Mouse (Mus musculus): ENCODE measurements at regions not wholly inside any gene's neighbourhood (a gene's known extent, or its start where the extent isn't known, plus 50 kb on each side); places are given as distances from the start of the nearest gene placed in this dataset.

DNA sequence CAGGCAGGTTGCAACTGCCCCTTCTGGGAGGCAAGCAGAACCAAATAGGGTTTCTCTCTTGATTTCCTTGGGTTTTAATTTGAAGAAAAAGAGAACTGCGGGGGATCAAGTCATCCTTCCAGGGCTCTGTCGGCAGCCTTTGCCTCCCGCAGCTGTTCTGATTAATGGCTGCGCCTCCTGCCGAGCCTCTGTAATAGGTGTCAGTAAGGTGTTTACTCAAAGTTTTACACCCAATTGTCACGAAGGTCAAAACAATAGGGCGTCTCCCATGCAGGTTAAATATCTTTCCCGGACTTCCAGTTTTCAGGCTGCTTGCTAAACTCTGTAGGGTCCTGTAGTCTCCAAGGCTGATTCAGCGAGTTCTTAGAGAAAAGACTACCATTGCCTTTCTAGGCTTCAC lies 326.0 kb downstream of the Tmem182 start:
- H3K27me3 ChIP-seq (replicated peaks), result no peaks in the 10 kb centered on the region
- no peak for ATAC-seq (ENCODE audit: insufficient read depth, low FRiP score, low read depth)
- 7% methylated on average over 9 of the region's 9 CpGs for WGBS
- no peak overlapping the region for H3K27ac ChIP-seq
- no peaks in the 10 kb centered on the region for H3K4me1 ChIP-seq
- H3K9me3 ChIP-seq, result no peaks in the 10 kb centered on the region
- no peak overlapping the region for H3K9ac ChIP-seq
- no peak overlapping the region for H3K4me3 ChIP-seq (replicated peaks)
- H3K36me3 ChIP-seq, result no peaks in the 10 kb centered on the region
- H3K4me2 ChIP-seq, result no peak overlapping the region

DNA sequence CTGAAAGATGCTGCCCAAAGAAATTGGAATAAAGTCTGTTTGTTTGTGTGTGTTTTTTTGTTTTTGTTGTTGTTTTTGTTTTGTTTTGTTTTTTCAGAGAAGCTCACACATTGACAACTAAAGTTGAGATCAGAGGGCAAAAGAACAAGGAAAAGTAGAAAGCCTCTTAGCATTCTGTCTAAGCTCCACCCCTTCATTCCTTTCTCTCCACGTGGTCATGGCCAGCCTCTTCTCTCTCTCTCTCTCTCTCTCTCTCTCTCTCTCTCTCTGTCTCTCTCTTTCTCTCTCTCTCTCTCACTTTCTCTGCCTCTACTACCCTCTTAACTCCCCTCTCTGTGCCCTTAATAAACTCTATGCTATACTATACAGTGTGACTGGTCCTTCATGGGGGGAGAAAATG lies 327.7 kb downstream of the Tmem182 start:
- no peaks in the 10 kb centered on the region for H3K27me3 ChIP-seq (replicated peaks)
- no peak for ATAC-seq (ENCODE audit: insufficient read depth, low FRiP score, low read depth)
- H3K36me3 ChIP-seq, result no peaks in the 10 kb centered on the region
- WGBS, result 11% methylated on average over 1 of the region's 1 CpGs
- H3K9me3 ChIP-seq, result no peaks in the 10 kb centered on the region
- H3K9ac ChIP-seq, result no peak overlapping the region
- no peaks in the 10 kb centered on the region for H3K4me1 ChIP-seq
- H3K4me3 ChIP-seq (replicated peaks), result no peak overlapping the region
- no peak overlapping the region for H3K27ac ChIP-seq
- no peak overlapping the region for H3K4me2 ChIP-seq

DNA sequence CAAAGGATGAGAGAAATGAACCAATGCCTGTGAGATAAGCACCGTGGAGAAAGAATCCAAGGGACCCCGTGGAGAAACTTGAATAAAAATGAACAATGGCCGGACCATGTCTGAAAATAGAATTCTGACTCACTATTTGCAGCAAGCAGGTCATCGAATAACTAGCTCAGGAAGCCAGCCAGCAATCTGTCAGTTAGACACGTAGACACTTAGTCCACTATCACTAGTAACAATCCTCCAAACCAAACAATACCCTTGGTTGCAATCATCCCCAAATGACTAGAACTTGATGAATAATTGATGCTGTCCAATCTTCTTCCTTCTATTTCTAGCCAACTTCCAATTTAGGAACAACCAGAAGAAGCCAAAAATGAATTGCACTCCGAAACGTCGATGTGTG lies 328.5 kb downstream of the Tmem182 start:
- Histone ChIP-seq H3K9ac (no peak overlapping the region), H3K9me3 (no peaks in the 10 kb centered on the region), H3K4me1 (no peaks in the 10 kb centered on the region), H3K27ac (no peak overlapping the region), H3K36me3 (no peaks in the 10 kb centered on the region), H3K27me3 (replicated peaks) (no peaks in the 10 kb centered on the region), H3K4me2 (no peak overlapping the region), H3K4me3 (replicated peaks) (no peak overlapping the region)
- 80% methylated on average over 8 of the region's 8 CpGs for WGBS
- no peak for ATAC-seq (ENCODE audit: insufficient read depth, low FRiP score, low read depth)

DNA sequence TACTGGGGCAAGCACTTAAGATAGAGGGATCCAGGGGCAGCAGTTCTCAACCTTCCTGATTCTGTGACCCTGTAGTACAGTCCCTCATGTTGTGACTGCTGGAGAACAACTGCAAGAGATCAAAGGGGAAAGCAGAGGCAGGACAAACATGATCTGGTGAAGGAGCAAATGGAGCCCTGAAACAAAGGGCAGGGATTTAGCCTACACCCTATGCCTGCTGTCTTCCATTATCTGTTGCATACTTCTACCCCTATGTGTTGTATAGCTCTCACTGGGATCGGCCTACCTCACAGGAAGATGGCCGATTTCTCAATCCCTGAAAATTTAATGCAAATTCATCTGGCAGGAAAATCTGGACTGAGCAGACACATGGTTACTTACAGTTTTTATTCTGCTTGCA lies 334.3 kb downstream of the Tmem182 start:
- no peak overlapping the region for H3K4me3 ChIP-seq (replicated peaks)
- H3K4me1 ChIP-seq, result no peaks in the 10 kb centered on the region
- no peaks in the 10 kb centered on the region for H3K27me3 ChIP-seq (replicated peaks)
- H3K36me3 ChIP-seq, result no peaks in the 10 kb centered on the region
- H3K4me2 ChIP-seq, result no peak overlapping the region
- 80% methylated on average over 2 of the region's 2 CpGs for WGBS
- no peak overlapping the region for H3K27ac ChIP-seq
- no peak for ATAC-seq (ENCODE audit: insufficient read depth, low FRiP score, low read depth)
- no peak overlapping the region for H3K9ac ChIP-seq
- no peaks in the 10 kb centered on the region for H3K9me3 ChIP-seq

DNA sequence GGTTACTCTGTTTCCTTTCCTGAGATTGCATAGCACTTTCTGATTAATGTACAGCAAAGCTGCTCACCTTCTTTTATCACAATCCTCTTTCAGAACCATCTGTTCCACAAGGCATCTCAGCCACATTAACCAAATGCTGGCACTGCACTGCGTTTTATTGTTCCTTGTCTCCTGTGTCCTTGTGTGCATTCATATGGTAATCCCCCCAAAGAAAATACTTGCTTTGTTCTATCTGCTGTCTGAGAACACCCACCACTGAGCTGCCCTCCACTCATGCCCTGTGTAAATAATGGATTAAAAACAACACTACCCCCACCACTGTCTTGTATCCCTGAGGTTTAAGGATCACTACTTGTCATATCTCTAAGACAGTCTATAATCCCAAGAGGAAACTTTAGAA lies 335.1 kb downstream of the Tmem182 start:
- Histone ChIP-seq H3K9me3 (no peaks in the 10 kb centered on the region), H3K9ac (no peak overlapping the region), H3K36me3 (no peaks in the 10 kb centered on the region), H3K4me1 (no peaks in the 10 kb centered on the region), H3K27ac (no peak overlapping the region), H3K4me3 (replicated peaks) (no peak overlapping the region), H3K4me2 (no peak overlapping the region), H3K27me3 (replicated peaks) (no peaks in the 10 kb centered on the region)
- WGBS, result 71% methylated on average over 1 of the region's 1 CpGs
- ATAC-seq (ENCODE audit: insufficient read depth, low FRiP score, low read depth), result no peak

DNA sequence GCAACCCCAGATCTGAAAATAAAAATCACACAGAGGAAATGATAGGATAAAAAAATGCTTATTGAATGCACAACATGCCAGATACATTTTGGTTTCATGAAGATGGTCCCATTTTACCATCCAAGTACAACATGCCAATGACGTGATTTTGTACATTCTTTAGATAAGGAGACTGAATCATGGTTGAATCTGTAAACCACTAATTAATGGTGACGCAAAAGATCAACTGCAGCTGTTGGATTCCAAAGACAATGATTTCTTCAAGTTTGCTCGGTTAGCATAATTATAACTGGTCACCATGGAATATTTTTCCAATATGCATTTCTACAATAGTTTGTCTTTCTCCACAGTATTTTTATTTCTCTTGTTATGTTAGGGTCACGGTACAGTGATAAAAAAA lies 336.6 kb downstream of the Tmem182 start:
- no peak for ATAC-seq (ENCODE audit: insufficient read depth, low FRiP score, low read depth)
- Histone ChIP-seq H3K4me2 (no peak overlapping the region), H3K36me3 (no peaks in the 10 kb centered on the region), H3K27ac (no peak overlapping the region), H3K9me3 (no peaks in the 10 kb centered on the region), H3K9ac (no peak overlapping the region), H3K4me3 (replicated peaks) (no peak overlapping the region), H3K27me3 (replicated peaks) (no peaks in the 10 kb centered on the region), H3K4me1 (no peaks in the 10 kb centered on the region)
- 68% methylated on average over 4 of the region's 4 CpGs for WGBS

DNA sequence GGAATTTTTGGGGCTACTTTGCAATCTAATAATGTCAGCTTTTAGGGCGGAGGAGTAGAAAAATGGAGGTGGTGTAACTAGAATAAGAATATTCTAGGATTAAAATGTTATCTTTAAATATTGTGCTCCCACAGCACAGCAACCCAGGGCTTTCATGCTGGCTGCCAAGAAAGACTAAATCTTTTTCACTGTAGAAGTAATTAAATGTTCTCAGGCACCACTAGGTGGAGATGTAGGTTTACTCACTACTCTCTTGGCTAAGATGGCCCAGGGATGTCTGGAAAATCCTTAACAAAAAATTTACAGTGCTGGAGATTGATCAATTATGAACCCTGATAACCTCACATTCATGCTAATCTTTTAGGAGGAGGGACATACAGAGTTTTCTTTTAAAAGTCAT lies 347.1 kb downstream of the Tmem182 start:
- Histone ChIP-seq H3K27ac (no peak overlapping the region), H3K4me3 (replicated peaks) (no peak overlapping the region), H3K27me3 (replicated peaks) (no peaks in the 10 kb centered on the region), H3K4me2 (no peak overlapping the region), H3K9ac (no peak overlapping the region), H3K9me3 (no peaks in the 10 kb centered on the region), H3K36me3 (no peaks in the 10 kb centered on the region), H3K4me1 (no peaks in the 10 kb centered on the region)
- ATAC-seq (ENCODE audit: insufficient read depth, low FRiP score, low read depth), result no peak
- 56% methylated on average over 1 of the region's 1 CpGs for WGBS

DNA sequence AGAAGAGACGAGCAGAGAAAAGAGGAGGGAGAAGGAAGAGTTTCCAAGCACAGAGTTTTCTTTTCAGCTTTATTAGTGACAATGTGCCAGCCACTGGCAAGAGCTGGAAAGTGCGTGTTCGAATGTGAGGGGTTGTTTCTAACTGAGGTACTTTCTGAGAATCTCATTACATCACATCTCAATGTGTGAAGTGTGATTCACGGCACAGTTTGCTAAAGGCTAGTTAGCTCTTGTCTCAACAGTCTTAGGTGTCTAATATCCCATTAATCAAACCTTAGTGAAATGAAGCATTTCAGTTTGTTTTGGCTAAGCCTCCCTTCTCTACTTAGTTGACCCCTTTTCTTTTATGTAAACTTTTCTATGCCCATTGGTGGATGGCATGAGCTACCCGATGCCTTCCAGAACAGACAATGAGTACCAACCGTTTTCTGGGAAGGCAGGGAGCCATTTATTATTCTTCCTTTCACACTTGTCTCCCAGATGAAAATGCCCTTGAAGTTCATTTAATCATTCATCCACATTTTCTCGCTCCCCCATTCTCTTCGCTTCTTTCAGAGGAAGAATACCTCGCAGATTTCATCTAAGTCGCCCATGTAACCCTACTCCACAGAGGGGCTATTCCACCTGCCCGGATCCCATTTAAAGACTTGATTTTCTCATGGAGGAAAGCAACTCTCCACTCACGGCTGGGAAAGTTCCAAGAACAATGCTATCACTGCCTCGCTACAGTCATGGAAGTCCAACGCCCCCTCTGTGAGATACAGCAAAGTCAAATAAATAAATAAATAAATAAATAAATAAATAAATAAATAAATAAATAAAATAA lies 348.0 kb downstream of the Tmem182 start:
- H3K4me2 ChIP-seq, result no peak overlapping the region
- no peak for ATAC-seq (ENCODE audit: insufficient read depth, low FRiP score, low read depth)
- 0 out of 2 replicates have a peak, but pooled peaks cover 3% of the 10 kb centered on the region for H3K4me1 ChIP-seq
- no peak overlapping the region for H3K9ac ChIP-seq
- H3K4me3 ChIP-seq (replicated peaks), result no peak overlapping the region
- no peaks in the 10 kb centered on the region for H3K9me3 ChIP-seq
- no peaks in the 10 kb centered on the region for H3K36me3 ChIP-seq
- H3K27ac ChIP-seq, result no peak overlapping the region
- H3K27me3 ChIP-seq (replicated peaks), result no peaks in the 10 kb centered on the region
- WGBS, result 67% methylated on average over 14 of the region's 14 CpGs

DNA sequence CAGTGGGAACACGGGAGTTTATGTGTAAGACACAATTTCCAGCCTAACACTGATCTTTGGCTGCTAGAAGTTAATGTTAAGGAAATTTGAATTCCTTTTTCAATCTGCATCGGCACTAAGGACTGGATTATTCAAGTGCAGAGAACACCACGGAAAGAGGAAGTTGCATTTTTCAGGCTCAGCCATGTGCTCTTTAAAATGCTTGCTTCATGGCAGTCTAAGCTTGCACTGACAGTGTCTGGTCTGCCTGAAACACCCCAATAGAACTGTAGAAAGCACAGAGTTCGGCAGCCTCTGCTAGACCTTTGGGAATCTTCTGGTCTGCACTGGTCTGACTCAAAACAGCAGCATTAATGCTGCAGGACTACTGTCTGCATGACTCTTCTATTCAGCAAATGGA lies 348.8 kb downstream of the Tmem182 start:
- Histone ChIP-seq H3K9me3 (no peaks in the 10 kb centered on the region), H3K9ac (no peak overlapping the region), H3K27me3 (replicated peaks) (no peaks in the 10 kb centered on the region), H3K36me3 (no peaks in the 10 kb centered on the region), H3K4me2 (no peak overlapping the region), H3K4me1 (0 out of 2 replicates have a peak, but pooled peaks cover 3% of the 10 kb centered on the region), H3K4me3 (replicated peaks) (no peak overlapping the region), H3K27ac (no peak overlapping the region)
- ATAC-seq (ENCODE audit: insufficient read depth, low FRiP score, low read depth), result no peak
- 63% methylated on average over 4 of the region's 4 CpGs for WGBS

DNA sequence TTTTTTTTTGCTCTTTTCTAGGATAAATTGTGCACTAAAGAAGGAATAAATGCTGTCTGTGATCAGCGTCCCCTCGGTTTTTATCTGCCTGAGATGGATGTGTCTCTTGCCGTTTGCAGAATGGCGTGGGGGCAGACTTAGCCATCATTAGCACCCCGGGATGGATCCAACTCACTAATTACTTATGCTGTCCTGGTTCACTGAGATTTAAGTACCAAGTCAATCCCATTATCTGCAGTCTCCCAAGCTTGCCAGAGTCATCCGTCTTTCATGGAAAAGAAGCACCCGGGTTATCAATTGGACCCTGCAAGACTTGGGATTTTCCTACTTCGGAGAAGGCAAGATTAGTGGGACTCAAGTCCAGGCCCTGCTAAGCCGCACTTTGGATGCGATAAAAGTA lies 351.5 kb downstream of the Tmem182 start:
- ATAC-seq (ENCODE audit: insufficient read depth, low FRiP score, low read depth), result no peak
- 51% methylated on average over 10 of the region's 10 CpGs for WGBS
- no peak overlapping the region for H3K4me3 ChIP-seq (replicated peaks)
- H3K4me1 ChIP-seq, result 0 out of 2 replicates have a peak, but pooled peaks cover 3% of the 10 kb centered on the region
- no peaks in the 10 kb centered on the region for H3K36me3 ChIP-seq
- H3K9me3 ChIP-seq, result no peaks in the 10 kb centered on the region
- no peak overlapping the region for H3K9ac ChIP-seq
- no peak overlapping the region for H3K27ac ChIP-seq
- no peak overlapping the region for H3K4me2 ChIP-seq
- H3K27me3 ChIP-seq (replicated peaks), result no peaks in the 10 kb centered on the region

DNA sequence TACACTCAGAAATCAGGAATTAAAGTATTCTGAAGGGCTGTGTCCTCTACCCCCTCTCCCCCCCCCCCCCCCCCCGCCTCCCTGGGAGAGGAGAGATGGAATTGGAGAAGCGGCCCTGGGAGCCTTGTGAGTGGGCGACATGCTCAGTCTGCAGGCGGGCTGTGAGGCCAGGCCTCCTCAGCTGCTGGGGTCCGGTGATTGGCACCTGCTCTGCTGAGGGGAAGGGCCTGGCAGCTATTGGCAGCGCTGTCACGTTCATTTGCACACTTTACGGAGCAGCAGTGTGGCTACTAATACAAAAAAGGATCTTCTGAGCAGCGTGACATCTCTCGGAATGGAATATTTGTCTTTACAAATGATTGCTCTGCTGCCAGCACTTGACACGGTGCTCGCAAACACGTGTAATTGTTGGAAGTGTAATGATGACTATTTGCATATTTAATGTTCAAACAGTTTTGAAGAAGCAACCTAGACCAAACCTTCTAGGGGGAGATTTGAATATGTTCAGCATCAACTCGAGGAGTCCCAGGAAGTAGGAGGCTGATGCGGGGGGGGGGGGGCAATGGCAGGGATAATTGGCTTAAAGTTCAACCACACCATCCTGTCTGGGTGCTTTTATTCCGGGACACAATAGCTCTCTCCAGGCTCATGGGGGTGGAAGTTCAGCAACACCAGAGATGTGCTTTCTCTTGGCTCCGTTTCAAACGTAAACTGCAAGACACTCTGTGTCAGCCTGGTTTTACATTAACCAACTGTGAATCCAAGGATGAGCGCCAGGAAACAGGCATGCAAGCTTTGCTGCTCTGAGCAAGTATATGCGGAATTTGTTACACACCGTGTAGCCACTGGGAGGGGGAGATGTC lies 352.5 kb downstream of the Tmem182 start:
- no peaks in the 10 kb centered on the region for H3K36me3 ChIP-seq

More for the DNA sequence above, 352.5 kb downstream of the Tmem182 start:
- Histone ChIP-seq H3K4me1 (0 out of 2 replicates have a peak, but pooled peaks cover 3% of the 10 kb centered on the region), H3K9ac (no peak overlapping the region), H3K27me3 (replicated peaks) (no peaks in the 10 kb centered on the region), H3K27ac (no peak overlapping the region), H3K9me3 (no peaks in the 10 kb centered on the region), H3K4me3 (replicated peaks) (no peak overlapping the region), H3K4me2 (0 out of 2 replicates have a peak overlapping the region, but pooled peaks have one; percentile 5)
- WGBS, result 42% methylated on average over 19 of the region's 21 CpGs
- ATAC-seq (ENCODE audit: insufficient read depth, low FRiP score, low read depth), result peak; percentile 39; the same call in 1 of the 2 replicates
